Mouse (Mus musculus): ENCODE data around the gene Hnrnpdl. TPM values are rescaled to one million over a fixed set of nuclear protein-coding genes. Genes with fewer than 3 reads are reported as not detected.

The Hnrnpdl gene
- polyA plus RNA-seq, 1 experiment from 2014 or later = 257 TPM

DNA sequence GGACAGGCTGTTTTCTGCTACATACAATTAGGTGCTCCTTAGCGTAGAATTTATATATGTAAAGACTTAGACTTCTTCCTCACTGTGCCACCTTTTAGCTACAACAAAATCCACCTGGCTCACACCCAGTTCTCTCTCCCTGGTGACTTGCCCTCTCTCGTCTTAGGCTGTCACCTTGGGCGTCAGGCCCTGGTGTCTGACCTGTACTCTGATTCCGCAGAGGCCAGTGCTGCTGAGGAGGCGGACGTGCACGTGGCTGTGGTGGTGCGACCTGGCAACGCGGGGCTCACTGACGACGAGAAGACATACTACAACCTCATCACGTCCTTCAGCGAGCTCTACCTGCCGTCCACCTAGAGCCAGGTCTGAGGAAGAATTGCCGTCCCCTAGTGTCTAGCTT, 28.1 kb upstream of the Hnrnpdl start:
- no peak for ATAC-seq (ENCODE audit: insufficient number of reproducible peaks, insufficient read depth, low FRiP score, low TSS enrichment, low read depth)
- Histone ChIP-seq H3K4me2 (no peak overlapping the region), H3K36me3 (peaks cover 69% of the 10 kb centered on the region), H3K9me3 (no peaks in the 10 kb centered on the region), H3K9ac (replicated peaks) (no peak overlapping the region), H3K27me3 (no peaks in the 10 kb centered on the region), H3K4me1 (replicated peaks) (no peaks in the 10 kb centered on the region), H3K4me3 (replicated peaks) (no peak overlapping the region), H3K27ac (no peak overlapping the region)
- 90% methylated on average over 16 of the region's 16 CpGs for WGBS

- 92% methylated on average over 14 of the region's 14 CpGs for WGBS
- no peaks in the 10 kb centered on the region for H3K27me3 ChIP-seq
- no peak overlapping the region for H3K4me3 ChIP-seq (replicated peaks)
- no peak for ATAC-seq (ENCODE audit: insufficient number of reproducible peaks, insufficient read depth, low FRiP score, low TSS enrichment, low read depth)
- H3K36me3 ChIP-seq = peaks cover 61% of the 10 kb centered on the region
- H3K4me1 ChIP-seq (replicated peaks) = peaks cover 10% of the 10 kb centered on the region
- no peak overlapping the region for H3K4me2 ChIP-seq
- no peaks in the 10 kb centered on the region for H3K9me3 ChIP-seq
- H3K27ac ChIP-seq = no peak overlapping the region
- no peak overlapping the region for H3K9ac ChIP-seq (replicated peaks)
Observed at GRCm38 (mm10) chr5:100060876-100061275, 21.4 kb upstream of the Hnrnpdl start.

- H3K36me3 ChIP-seq = peaks cover 47% of the 10 kb centered on the region
- H3K4me1 ChIP-seq (replicated peaks) = peaks cover 23% of the 10 kb centered on the region
- H3K27me3 ChIP-seq = no peaks in the 10 kb centered on the region
- 68% methylated on average over 6 of the region's 6 CpGs for WGBS
- no peak for ATAC-seq (ENCODE audit: insufficient number of reproducible peaks, insufficient read depth, low FRiP score, low TSS enrichment, low read depth)
- no peak overlapping the region for H3K9ac ChIP-seq (replicated peaks)
- H3K9me3 ChIP-seq = no peaks in the 10 kb centered on the region
- no peak overlapping the region for H3K4me2 ChIP-seq
- no peak overlapping the region for H3K4me3 ChIP-seq (replicated peaks)
- peak overlapping the region; percentile 74 for H3K27ac ChIP-seq
Observed at GRCm38 (mm10) chr5:100059326-100059725, 19.9 kb upstream of the Hnrnpdl start.

GRCm38 (mm10) chr5:100058729-100059128, 19.3 kb upstream of the Hnrnpdl start:
- WGBS = 33% methylated on average over 6 of the region's 6 CpGs

GRCm38 (mm10) chr5:100057461-100058209, 18.2 kb upstream of the Hnrnpdl start:
- no peaks in the 10 kb centered on the region for H3K27me3 ChIP-seq
- H3K9me3 ChIP-seq = no peaks in the 10 kb centered on the region
- H3K4me1 ChIP-seq (replicated peaks) = peaks cover 27% of the 10 kb centered on the region
- H3K4me3 ChIP-seq (replicated peaks) = no peak overlapping the region
- no peak overlapping the region for H3K27ac ChIP-seq
- H3K36me3 ChIP-seq = peaks cover 36% of the 10 kb centered on the region
- H3K9ac ChIP-seq (replicated peaks) = no peak overlapping the region
- ATAC-seq (ENCODE audit: insufficient number of reproducible peaks, insufficient read depth, low FRiP score, low TSS enrichment, low read depth) = no peak
- no peak overlapping the region for H3K4me2 ChIP-seq
- WGBS = 75% methylated on average over 15 of the region's 15 CpGs

More at GRCm38 (mm10) chr5:100058729-100059128, 19.3 kb upstream of the Hnrnpdl start:
- H3K27ac ChIP-seq = peak overlapping the region; percentile 74
- H3K9ac ChIP-seq (replicated peaks) = no peak overlapping the region
- no peak for ATAC-seq (ENCODE audit: insufficient number of reproducible peaks, insufficient read depth, low FRiP score, low TSS enrichment, low read depth)
- H3K4me2 ChIP-seq = no peak overlapping the region
- H3K27me3 ChIP-seq = no peaks in the 10 kb centered on the region
- no peak overlapping the region for H3K4me3 ChIP-seq (replicated peaks)
- no peaks in the 10 kb centered on the region for H3K9me3 ChIP-seq
- H3K36me3 ChIP-seq = peaks cover 41% of the 10 kb centered on the region
- peaks cover 27% of the 10 kb centered on the region for H3K4me1 ChIP-seq (replicated peaks)

DNA sequence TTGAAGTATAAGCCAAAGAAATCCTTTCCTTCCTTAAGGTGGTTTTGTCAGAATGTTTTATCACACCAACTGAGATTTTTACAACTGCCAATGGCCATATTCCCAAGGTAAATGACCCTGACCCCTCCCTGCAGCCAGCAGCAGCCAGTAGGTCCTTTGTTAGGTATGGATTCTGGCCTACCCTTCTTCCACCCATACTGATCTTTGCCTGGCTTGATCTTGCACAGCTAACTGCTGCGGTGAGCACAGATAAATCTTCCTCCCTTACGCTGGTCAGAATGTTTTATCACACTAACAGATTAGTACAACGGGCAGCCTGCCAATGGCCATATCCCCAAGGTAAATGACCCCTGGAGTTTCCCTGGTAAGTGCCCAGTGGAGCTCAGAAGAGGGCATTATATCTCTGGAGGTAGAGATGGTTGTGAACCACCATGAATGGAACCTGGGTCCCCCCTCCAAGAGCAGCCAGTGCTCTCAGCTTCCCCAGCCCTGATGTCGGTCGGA, 16.5 kb upstream of the Hnrnpdl start:
- Histone ChIP-seq H3K9ac (replicated peaks) (no peak overlapping the region), H3K4me1 (replicated peaks) (peaks cover 27% of the 10 kb centered on the region), H3K4me3 (replicated peaks) (no peak overlapping the region), H3K4me2 (no peak overlapping the region), H3K36me3 (peaks cover 27% of the 10 kb centered on the region), H3K27me3 (no peaks in the 10 kb centered on the region), H3K27ac (no peak overlapping the region), H3K9me3 (peaks cover under 1% of the 10 kb centered on the region; the same call in 1 of the 2 replicates)
- 75% methylated on average over 5 of the region's 5 CpGs for WGBS
- no peak for ATAC-seq (ENCODE audit: insufficient number of reproducible peaks, insufficient read depth, low FRiP score, low TSS enrichment, low read depth)

DNA sequence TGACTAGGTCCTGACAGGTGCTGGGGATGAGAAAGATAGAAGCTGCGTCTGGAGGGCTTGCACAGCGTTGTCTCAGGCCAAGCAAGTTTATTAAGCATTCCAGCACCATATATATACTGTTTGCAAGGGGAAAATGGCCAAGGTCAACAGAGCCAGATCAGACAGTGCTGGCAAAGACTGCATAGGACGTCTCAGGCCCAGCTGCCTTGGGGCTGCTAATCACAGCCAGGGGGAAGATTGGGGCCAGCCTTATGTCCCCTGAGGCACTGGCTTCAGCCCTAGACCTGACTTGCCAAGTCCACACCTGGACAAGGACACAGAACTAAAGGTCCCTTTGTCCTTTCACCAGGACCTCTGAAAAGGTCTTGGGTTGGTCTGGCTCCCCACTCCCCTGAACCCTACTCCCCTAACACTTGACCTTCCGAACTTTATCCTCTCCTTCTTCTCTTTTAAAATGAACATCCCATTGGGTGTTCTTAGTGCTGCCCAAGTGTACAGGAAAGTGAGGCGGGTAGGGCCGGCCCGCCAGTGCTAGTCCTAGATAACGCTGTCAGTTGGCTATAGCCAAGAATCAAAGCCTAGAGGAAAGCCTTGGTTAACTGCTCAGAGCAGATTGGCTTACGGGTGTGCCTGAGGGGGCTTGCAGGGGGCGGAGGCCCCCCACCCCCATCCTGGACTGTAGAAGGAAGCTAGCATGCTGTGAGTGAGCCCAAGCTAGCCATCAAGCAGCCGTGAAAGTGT, 15.5 kb upstream of the Hnrnpdl start:
- Histone ChIP-seq H3K9ac (replicated peaks) (no peak overlapping the region), H3K27ac (no peak overlapping the region)

GRCm38 (mm10) chr5:100052728-100053127, 13.3 kb upstream of the Hnrnpdl start:
- no peak overlapping the region for H3K9ac ChIP-seq (replicated peaks)
- H3K9me3 ChIP-seq = peaks cover 6% of the 10 kb centered on the region; the same call in 1 of the 2 replicates
- no peak for ATAC-seq (ENCODE audit: insufficient number of reproducible peaks, insufficient read depth, low FRiP score, low TSS enrichment, low read depth)
- H3K4me3 ChIP-seq (replicated peaks) = no peak overlapping the region
- peaks cover 35% of the 10 kb centered on the region for H3K4me1 ChIP-seq (replicated peaks)
- WGBS = 94% methylated on average over 7 of the region's 7 CpGs
- no peak overlapping the region for H3K27ac ChIP-seq
- H3K36me3 ChIP-seq = peaks cover 22% of the 10 kb centered on the region; the same call in 1 of the 2 replicates
- no peaks in the 10 kb centered on the region for H3K27me3 ChIP-seq
- no peak overlapping the region for H3K4me2 ChIP-seq

More for the DNA sequence above, 15.5 kb upstream of the Hnrnpdl start:
- no peak for ATAC-seq (ENCODE audit: insufficient number of reproducible peaks, insufficient read depth, low FRiP score, low TSS enrichment, low read depth)
- Histone ChIP-seq H3K27me3 (no peaks in the 10 kb centered on the region), H3K4me2 (no peak overlapping the region), H3K4me1 (replicated peaks) (peaks cover 27% of the 10 kb centered on the region), H3K9me3 (peaks cover 6% of the 10 kb centered on the region; the same call in 1 of the 2 replicates), H3K4me3 (replicated peaks) (no peak overlapping the region), H3K36me3 (peaks cover 27% of the 10 kb centered on the region; the same call in 1 of the 2 replicates)
- WGBS = 75% methylated on average over 11 of the region's 11 CpGs

GRCm38 (mm10) chr5:100049904-100050303, 10.4 kb upstream of the Hnrnpdl start:
- Histone ChIP-seq H3K4me2 (no peak overlapping the region), H3K27ac (no peak overlapping the region), H3K4me3 (replicated peaks) (no peak overlapping the region), H3K9me3 (peaks cover 6% of the 10 kb centered on the region; the same call in 1 of the 2 replicates), H3K27me3 (no peaks in the 10 kb centered on the region), H3K4me1 (replicated peaks) (peaks cover 36% of the 10 kb centered on the region), H3K36me3 (peaks cover 22% of the 10 kb centered on the region; the same call in 1 of the 2 replicates), H3K9ac (replicated peaks) (no peak overlapping the region)
- WGBS = 89% methylated on average over 3 of the region's 3 CpGs
- ATAC-seq (ENCODE audit: insufficient number of reproducible peaks, insufficient read depth, low FRiP score, low TSS enrichment, low read depth) = no peak

GRCm38 (mm10) chr5:100047871-100048270, 8.4 kb upstream of the Hnrnpdl start:
- 76% methylated on average over 7 of the region's 7 CpGs for WGBS
- Histone ChIP-seq H3K4me3 (replicated peaks) (no peak overlapping the region), H3K27ac (no peak overlapping the region), H3K27me3 (no peaks in the 10 kb centered on the region), H3K4me2 (no peak overlapping the region), H3K36me3 (peaks cover 21% of the 10 kb centered on the region; the same call in 1 of the 2 replicates), H3K9me3 (peaks cover 6% of the 10 kb centered on the region; the same call in 1 of the 2 replicates), H3K9ac (replicated peaks) (no peak overlapping the region), H3K4me1 (replicated peaks) (peaks cover 26% of the 10 kb centered on the region)
- no peak for ATAC-seq (ENCODE audit: insufficient number of reproducible peaks, insufficient read depth, low FRiP score, low TSS enrichment, low read depth)

GRCm38 (mm10) chr5:100047143-100047640, 7.7 kb upstream of the Hnrnpdl start:
- peaks cover 26% of the 10 kb centered on the region for H3K4me1 ChIP-seq (replicated peaks)
- H3K4me3 ChIP-seq (replicated peaks) = no peak overlapping the region
- WGBS = 67% methylated on average over 8 of the region's 8 CpGs
- H3K4me2 ChIP-seq = no peak overlapping the region
- peaks cover 17% of the 10 kb centered on the region; the same call in 1 of the 2 replicates for H3K36me3 ChIP-seq
- peaks cover 6% of the 10 kb centered on the region; the same call in 1 of the 2 replicates for H3K9me3 ChIP-seq
- H3K9ac ChIP-seq (replicated peaks) = no peak overlapping the region
- ATAC-seq (ENCODE audit: insufficient number of reproducible peaks, insufficient read depth, low FRiP score, low TSS enrichment, low read depth) = no peak
- H3K27ac ChIP-seq = no peak overlapping the region
- no peaks in the 10 kb centered on the region for H3K27me3 ChIP-seq
